Mouse (Mus musculus): ENCODE results near the gene Pank2. TPM values are rescaled to one million over a fixed set of nuclear protein-coding genes. Genes with fewer than 3 reads are reported as not detected.

The Pank2 gene
- total and polyA plus RNA-seq, 3 experiments = 34.9 to 275 (median 71.8) TPM

- H3K27me3 ChIP-seq (ENCODE audit: control insufficient read depth in 1 of 2, insufficient read depth in 2 of 2, low read length in 2 of 2) = no peaks in the 10 kb centered on the region
- no peaks in the 10 kb centered on the region for H3K79me2 ChIP-seq (ENCODE audit: control insufficient read depth, insufficient read depth, low read length, poor library complexity)
- no peak overlapping the region for H3K4me3 ChIP-seq (ENCODE audit: control insufficient read depth in 1 of 2, insufficient read depth in 1 of 2, low read depth in 2 of 2, low read length in 2 of 2)
- no peak overlapping the region for H3K27ac ChIP-seq (ENCODE audit: control insufficient read depth, low read depth, low read length)
- H3K36me3 ChIP-seq (ENCODE audit: control insufficient read depth in 1 of 2, insufficient read depth in 2 of 2, low read length in 2 of 2) = peaks cover 0 to 7% of the 10 kb centered on the region in 2 experiments; a peak in 2 of 4 replicates
- DNase-seq (ENCODE audit: low read depth, low spot score) = no peak
- peaks cover 2 to 7% of the 10 kb centered on the region in 2 experiments for H3K4me1 ChIP-seq (ENCODE audit: control insufficient read depth in 1 of 2, insufficient read depth in 2 of 2, low read length in 2 of 2)
- no peak overlapping the region for H3K9ac ChIP-seq (ENCODE audit: control insufficient read depth, low read depth, low read length, poor library complexity, severe bottlenecking)
- H3K9me3 ChIP-seq (replicated peaks; ENCODE audit: insufficient read depth, low read length) = no peaks in the 10 kb centered on the region
- TF ChIP-seq ELF1 (IDR thresholded peaks at IDR 0.05; ENCODE audit: low read depth, low read length) (no peak), EP300 (IDR thresholded peaks at IDR 0.05; ENCODE audit: low read depth in 1 of 2, low read length in 2 of 2) (no peak), KAT2A (conservative IDR thresholded peaks at IDR 0.05; ENCODE audit: low read depth, low read length) (no peak), CHD2 (IDR thresholded peaks at IDR 0.05; ENCODE audit: low read length) (no peak), TCF12 (IDR thresholded peaks at IDR 0.05; ENCODE audit: low read depth, low read length) (no peak), MAZ (IDR thresholded peaks at IDR 0.05; ENCODE audit: low read depth, low read length) (no peak), JUND (IDR thresholded peaks at IDR 0.05; ENCODE audit: low read depth, low read length) (no peak), ZKSCAN1 (IDR thresholded peaks at IDR 0.05; ENCODE audit: low read depth, low read length) (no peak), MEF2A (IDR thresholded peaks at IDR 0.05; ENCODE audit: extremely low read depth, insufficient replicate concordance, low read depth, low read length, poor library complexity, severe bottlenecking) (no peak), MYB (IDR thresholded peaks at IDR 0.05; ENCODE audit: low read depth, low read length) (no peak), ZNF384 (IDR thresholded peaks at IDR 0.05; ENCODE audit: low read depth, low read length) (no peak), TAL1 (IDR thresholded peaks at IDR 0.05; ENCODE audit: low read length) (no peak), ETS1 (IDR thresholded peaks at IDR 0.05; ENCODE audit: low read depth, low read length) (no peak), MAX (IDR thresholded peaks at IDR 0.05; ENCODE audit: low read length) (no peak), USF2 (IDR thresholded peaks at IDR 0.05; ENCODE audit: borderline replicate concordance in 1 of 2, insufficient read depth in 1 of 2, low read depth in 1 of 2, low read length in 2 of 2) (no peak), E2F4 (IDR thresholded peaks at IDR 0.05; ENCODE audit: borderline replicate concordance, low read depth, low read length) (no peak), HCFC1 (IDR thresholded peaks at IDR 0.05; ENCODE audit: low read depth, low read length) (no peak)
Measured at GRCm38 (mm10) chr2:131328981-131329380, 66.7 kb downstream of the Pank2 start.

DNA sequence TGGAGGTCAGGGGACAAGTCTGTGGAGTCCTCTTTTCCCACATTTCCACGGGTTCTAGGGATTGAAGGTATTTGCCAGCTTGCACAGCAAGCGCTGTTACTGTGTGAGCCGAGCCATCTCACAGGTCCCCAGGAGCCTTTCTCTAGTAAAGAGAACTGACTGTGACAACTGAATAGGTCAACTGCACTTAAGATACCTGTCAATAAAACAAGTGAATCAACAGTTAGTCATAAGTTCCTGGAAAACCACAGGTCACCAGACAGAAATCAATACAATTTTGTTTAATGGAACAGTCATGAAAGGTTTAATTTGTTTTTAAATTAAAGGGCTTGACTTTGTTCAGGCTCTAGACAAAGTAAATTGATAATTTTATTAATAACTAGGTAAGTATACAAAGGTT, 68.3 kb downstream of the Pank2 start:
- Histone ChIP-seq H3K9me3 (replicated peaks; ENCODE audit: insufficient read depth, low read length) (no peaks in the 10 kb centered on the region), H3K9ac (ENCODE audit: control insufficient read depth, low read depth, low read length, poor library complexity, severe bottlenecking) (no peak overlapping the region), H3K27me3 (ENCODE audit: control insufficient read depth in 1 of 2, insufficient read depth in 2 of 2, low read length in 2 of 2) (no peaks in the 10 kb centered on the region), H3K27ac (ENCODE audit: control insufficient read depth, low read depth, low read length) (no peak overlapping the region), H3K4me1 (ENCODE audit: control insufficient read depth in 1 of 2, insufficient read depth in 2 of 2, low read length in 2 of 2) (peaks cover 0 to 4% of the 10 kb centered on the region in 2 experiments; a peak in 2 of 4 replicates), H3K79me2 (ENCODE audit: control insufficient read depth, insufficient read depth, low read length, poor library complexity) (no peaks in the 10 kb centered on the region), H3K4me3 (ENCODE audit: control insufficient read depth in 1 of 2, insufficient read depth in 1 of 2, low read depth in 2 of 2, low read length in 2 of 2) (no peak overlapping the region), H3K36me3 (ENCODE audit: control insufficient read depth in 1 of 2, insufficient read depth in 2 of 2, low read length in 2 of 2) (peaks cover 0 to 3% of the 10 kb centered on the region in 2 experiments; a peak in 1 of 4 replicates)
- no peak for DNase-seq (ENCODE audit: low read depth, low spot score)
- no peak for TF ChIP-seq RAD21 (IDR thresholded peaks at IDR 0.05; ENCODE audit: low read depth, low read length)
